Mouse (Mus musculus): Measurements from ENCODE around the gene 4930438A08Rik. TPM values are rescaled to one million over a fixed set of nuclear protein-coding genes. Genes with fewer than 3 reads are reported as not detected.

4930438A08Rik gene
- total RNA-seq, 1 experiment, result 0.09 TPM

DNA sequence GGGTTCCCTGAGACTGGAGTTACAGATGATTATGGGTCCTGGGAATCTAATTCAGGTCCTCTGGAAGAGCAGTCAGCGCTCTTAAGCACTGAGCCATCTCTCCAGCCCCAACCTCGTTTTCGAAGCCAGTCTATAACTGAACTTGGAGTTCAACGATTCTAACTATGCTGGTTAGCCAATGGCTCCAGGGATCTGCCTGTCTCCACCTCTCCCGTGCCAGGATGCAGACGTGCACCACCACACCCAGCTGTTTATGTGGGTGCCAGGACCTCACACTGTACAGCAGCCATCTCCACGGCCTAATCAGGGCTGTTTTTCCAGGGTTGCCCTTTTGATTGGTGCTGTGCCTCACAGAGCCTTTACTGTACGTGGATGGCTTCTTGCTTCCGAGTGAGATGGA is 10.1 kb upstream of the 4930438A08Rik start:
- TF ChIP-seq CHD2 (IDR thresholded peaks at IDR 0.05; ENCODE audit: low read depth, low read length) (no peak), HCFC1 (IDR thresholded peaks at IDR 0.05; ENCODE audit: borderline replicate concordance, insufficient read depth, low read length) (no peak), ZNF384 (IDR thresholded peaks at IDR 0.05; ENCODE audit: low read depth, low read length) (no peak), MAFK (IDR thresholded peaks at IDR 0.05; ENCODE audit: insufficient read depth, low read depth, low read length) (no peak), ZC3H11A (IDR thresholded peaks at IDR 0.05; ENCODE audit: borderline replicate concordance, low read depth, low read length) (no peak)
- no peaks in the 10 kb centered on the region for H3K4me1 ChIP-seq (ENCODE audit: control insufficient read depth in 2 of 2, insufficient read depth in 2 of 2, low read length in 2 of 2, poor library complexity in 1 of 2)
- in situ Hi-C loops (cut with MboI; ENCODE audit: low sequenced_read_pairs in 2 of 2, unreplicated experiment in 2 of 2), result no loop called here
- H3K9me3 ChIP-seq (ENCODE audit: control insufficient read depth, insufficient read depth, low read depth, low read length), result no peaks in the 10 kb centered on the region
- H3K4me3 ChIP-seq (ENCODE audit: insufficient read depth in 1 of 2, low read depth in 1 of 2, low read length in 2 of 2, poor library complexity in 1 of 2, severe bottlenecking in 1 of 2), result no peak overlapping the region
- DNase-seq (ENCODE audit: low read depth, low spot score), result no peak
- H3K36me3 ChIP-seq (ENCODE audit: control insufficient read depth, insufficient read depth, low read length, poor library complexity, severe bottlenecking), result no peaks in the 10 kb centered on the region
- no peak overlapping the region for H3K27ac ChIP-seq (ENCODE audit: insufficient read depth, low read depth, low read length, poor library complexity, severe bottlenecking)
- no peak overlapping the region for H3K9ac ChIP-seq (ENCODE audit: insufficient read depth, low read depth, low read length, poor library complexity, severe bottlenecking)

DNA sequence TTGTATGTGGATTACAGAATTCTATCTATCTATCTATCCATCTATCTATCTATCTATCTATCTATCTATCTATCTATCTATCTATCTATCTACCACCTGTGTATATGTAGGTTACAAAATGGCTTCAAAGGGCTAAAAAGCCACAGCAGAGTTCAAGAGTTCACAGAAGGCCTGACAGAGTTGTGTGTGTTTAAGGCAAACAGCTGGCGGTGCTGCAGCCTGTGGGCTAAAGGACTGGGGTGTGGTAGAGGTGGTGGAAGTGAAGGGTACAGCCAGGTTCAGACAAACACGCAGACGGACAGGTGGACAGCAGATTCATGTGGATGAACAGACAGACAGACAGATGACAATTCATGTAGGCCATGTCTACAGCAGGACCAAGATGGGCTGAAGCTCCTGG is 6.3 kb upstream of the 4930438A08Rik start:
- Histone ChIP-seq H3K4me3 (ENCODE audit: insufficient read depth in 1 of 2, low read depth in 1 of 2, low read length in 2 of 2, poor library complexity in 1 of 2, severe bottlenecking in 1 of 2) (no peak overlapping the region), H3K4me1 (ENCODE audit: control insufficient read depth in 2 of 2, insufficient read depth in 2 of 2, low read length in 2 of 2, poor library complexity in 1 of 2) (no peaks in the 10 kb centered on the region), H3K36me3 (ENCODE audit: control insufficient read depth, insufficient read depth, low read length, poor library complexity, severe bottlenecking) (no peaks in the 10 kb centered on the region), H3K9me3 (ENCODE audit: control insufficient read depth, insufficient read depth, low read depth, low read length) (no peaks in the 10 kb centered on the region), H3K9ac (ENCODE audit: insufficient read depth, low read depth, low read length, poor library complexity, severe bottlenecking) (no peak overlapping the region; the same call in 1 of the 2 replicates), H3K27ac (ENCODE audit: insufficient read depth, low read depth, low read length, poor library complexity, severe bottlenecking) (no peak overlapping the region)
- no peak for DNase-seq (ENCODE audit: low read depth, low spot score)
- TF ChIP-seq HCFC1 (IDR thresholded peaks at IDR 0.05; ENCODE audit: borderline replicate concordance, insufficient read depth, low read length) (no peak), CHD2 (IDR thresholded peaks at IDR 0.05; ENCODE audit: low read depth, low read length) (no peak), MAFK (IDR thresholded peaks at IDR 0.05; ENCODE audit: insufficient read depth, low read depth, low read length) (no peak), ZC3H11A (IDR thresholded peaks at IDR 0.05; ENCODE audit: borderline replicate concordance, low read depth, low read length) (no peak), ZNF384 (IDR thresholded peaks at IDR 0.05; ENCODE audit: low read depth, low read length) (no peak)
- in situ Hi-C loops (cut with MboI; ENCODE audit: low sequenced_read_pairs in 2 of 2, unreplicated experiment in 2 of 2), result no loop called here

DNA sequence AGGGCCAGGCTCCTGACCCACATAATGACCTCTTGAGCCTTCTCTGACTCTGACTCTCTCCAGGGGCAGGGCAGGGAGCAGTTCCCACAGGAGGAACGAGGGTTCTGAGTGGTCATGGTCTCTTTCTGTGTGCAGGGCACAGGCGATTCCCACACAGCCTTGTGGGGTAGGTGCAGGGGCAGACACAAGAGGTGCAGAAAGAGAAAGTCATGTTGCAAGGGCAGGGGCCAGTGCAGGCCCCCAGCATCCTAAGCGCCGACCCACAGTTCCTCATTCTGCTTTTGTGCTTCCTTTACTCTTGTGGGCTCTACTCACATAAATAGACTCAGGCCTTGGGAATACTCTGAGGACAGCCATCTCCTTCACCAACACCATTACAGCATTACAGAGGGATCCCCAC is 1.2 kb downstream of the 4930438A08Rik start:
- no peak overlapping the region for H3K4me3 ChIP-seq (ENCODE audit: insufficient read depth in 1 of 2, low read depth in 1 of 2, low read length in 2 of 2, poor library complexity in 1 of 2, severe bottlenecking in 1 of 2)
- H3K27ac ChIP-seq (ENCODE audit: insufficient read depth, low read depth, low read length, poor library complexity, severe bottlenecking), result no peak overlapping the region
- TF ChIP-seq CHD2 (IDR thresholded peaks at IDR 0.05; ENCODE audit: low read depth, low read length), result no peak
- TF ChIP-seq HCFC1 (IDR thresholded peaks at IDR 0.05; ENCODE audit: borderline replicate concordance, insufficient read depth, low read length), result no peak
- TF ChIP-seq ZNF384 (IDR thresholded peaks at IDR 0.05; ENCODE audit: low read depth, low read length), result no peak
- no peak for TF ChIP-seq MAFK (IDR thresholded peaks at IDR 0.05; ENCODE audit: insufficient read depth, low read depth, low read length)
- no peak for DNase-seq (ENCODE audit: low read depth, low spot score)
- H3K9me3 ChIP-seq (ENCODE audit: control insufficient read depth, insufficient read depth, low read depth, low read length), result no peaks in the 10 kb centered on the region
- in situ Hi-C loops (cut with MboI; ENCODE audit: low sequenced_read_pairs in 2 of 2, unreplicated experiment in 2 of 2), result no loop called here
- H3K4me1 ChIP-seq (ENCODE audit: control insufficient read depth in 2 of 2, insufficient read depth in 2 of 2, low read length in 2 of 2, poor library complexity in 1 of 2), result no peaks in the 10 kb centered on the region
- no peak overlapping the region for H3K9ac ChIP-seq (ENCODE audit: insufficient read depth, low read depth, low read length, poor library complexity, severe bottlenecking)
- no peaks in the 10 kb centered on the region for H3K36me3 ChIP-seq (ENCODE audit: control insufficient read depth, insufficient read depth, low read length, poor library complexity, severe bottlenecking)

DNA sequence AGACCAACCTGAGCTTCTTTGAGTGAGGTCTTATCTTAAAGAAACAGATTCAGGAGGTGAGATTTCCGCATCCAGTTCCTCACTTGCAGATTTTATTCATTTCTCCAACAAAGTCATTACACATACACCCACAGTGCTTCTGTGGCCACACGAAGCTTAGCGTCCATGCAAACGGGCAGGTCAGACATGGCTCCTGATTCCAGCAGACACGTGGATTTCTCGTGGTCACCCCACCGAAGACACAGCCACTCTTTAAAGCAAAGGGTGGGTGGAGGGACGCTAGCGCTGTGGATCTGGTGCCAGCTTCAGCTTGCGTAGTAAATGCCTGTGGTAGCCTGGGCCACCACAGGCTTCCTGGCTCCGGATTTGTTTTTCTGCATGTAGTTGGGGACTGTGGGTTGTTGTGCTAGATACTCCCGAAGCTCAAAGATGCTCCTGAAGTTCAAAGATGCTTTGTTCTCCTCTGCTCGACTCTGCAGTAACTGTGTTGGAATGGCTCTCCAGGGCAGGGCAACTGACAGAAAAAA is 7.4 kb downstream of the 4930438A08Rik start:
- H3K36me3 ChIP-seq (ENCODE audit: control insufficient read depth, insufficient read depth, low read length, poor library complexity, severe bottlenecking), result no peaks in the 10 kb centered on the region
- no peaks in the 10 kb centered on the region for H3K4me1 ChIP-seq (ENCODE audit: control insufficient read depth in 2 of 2, insufficient read depth in 2 of 2, low read length in 2 of 2, poor library complexity in 1 of 2)
- no peak overlapping the region for H3K9ac ChIP-seq (ENCODE audit: insufficient read depth, low read depth, low read length, poor library complexity, severe bottlenecking)
- in situ Hi-C loops (cut with MboI; ENCODE audit: low sequenced_read_pairs in 2 of 2, unreplicated experiment in 2 of 2), result no loop called here
- TF ChIP-seq CHD2 (IDR thresholded peaks at IDR 0.05; ENCODE audit: low read depth, low read length), result no peak
- TF ChIP-seq MAFK (IDR thresholded peaks at IDR 0.05; ENCODE audit: insufficient read depth, low read depth, low read length), result no peak
- no peak for TF ChIP-seq ZC3H11A (IDR thresholded peaks at IDR 0.05; ENCODE audit: borderline replicate concordance, low read depth, low read length)
- no peak for TF ChIP-seq ZNF384 (IDR thresholded peaks at IDR 0.05; ENCODE audit: low read depth, low read length)
- no peak for TF ChIP-seq HCFC1 (IDR thresholded peaks at IDR 0.05; ENCODE audit: borderline replicate concordance, insufficient read depth, low read length)
- no peaks in the 10 kb centered on the region for H3K9me3 ChIP-seq (ENCODE audit: control insufficient read depth, insufficient read depth, low read depth, low read length)
- no peak for DNase-seq (ENCODE audit: low read depth, low spot score)
- H3K4me3 ChIP-seq (ENCODE audit: insufficient read depth in 1 of 2, low read depth in 1 of 2, low read length in 2 of 2, poor library complexity in 1 of 2, severe bottlenecking in 1 of 2), result no peak overlapping the region
- H3K27ac ChIP-seq (ENCODE audit: insufficient read depth, low read depth, low read length, poor library complexity, severe bottlenecking), result no peak overlapping the region

DNA sequence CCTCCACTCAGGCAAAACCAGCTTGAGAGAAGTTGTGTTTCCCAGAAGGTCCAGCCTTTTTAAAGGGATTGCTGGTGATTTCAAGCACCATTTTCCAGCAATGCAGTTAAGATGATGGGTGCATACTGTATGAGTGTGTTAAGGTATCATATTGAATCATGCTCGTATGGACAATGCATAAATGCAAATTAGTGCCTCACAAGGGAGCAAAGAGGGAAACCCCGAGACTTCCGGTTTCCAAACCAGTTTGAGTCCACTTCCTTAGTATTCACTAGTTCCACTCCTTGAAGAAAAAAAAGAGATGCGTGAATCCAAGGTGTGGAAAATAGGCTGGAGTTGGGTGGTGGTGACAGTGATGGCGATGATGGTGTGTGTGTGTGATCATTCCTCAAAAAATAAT is 7.9 kb downstream of the 4930438A08Rik start:
- no peak overlapping the region for H3K9ac ChIP-seq (ENCODE audit: insufficient read depth, low read depth, low read length, poor library complexity, severe bottlenecking)
- in situ Hi-C loops (cut with MboI; ENCODE audit: low sequenced_read_pairs in 2 of 2, unreplicated experiment in 2 of 2), result no loop called here

More for the DNA sequence above, 7.9 kb downstream of the 4930438A08Rik start:
- Histone ChIP-seq H3K27ac (ENCODE audit: insufficient read depth, low read depth, low read length, poor library complexity, severe bottlenecking) (no peak overlapping the region), H3K4me1 (ENCODE audit: control insufficient read depth in 2 of 2, insufficient read depth in 2 of 2, low read length in 2 of 2, poor library complexity in 1 of 2) (no peaks in the 10 kb centered on the region), H3K36me3 (ENCODE audit: control insufficient read depth, insufficient read depth, low read length, poor library complexity, severe bottlenecking) (no peaks in the 10 kb centered on the region), H3K9me3 (ENCODE audit: control insufficient read depth, insufficient read depth, low read depth, low read length) (no peaks in the 10 kb centered on the region), H3K4me3 (ENCODE audit: insufficient read depth in 1 of 2, low read depth in 1 of 2, low read length in 2 of 2, poor library complexity in 1 of 2, severe bottlenecking in 1 of 2) (no peak overlapping the region)
- no peak for DNase-seq (ENCODE audit: low read depth, low spot score)
- no peak for TF ChIP-seq CHD2 (IDR thresholded peaks at IDR 0.05; ENCODE audit: low read depth, low read length)
- no peak for TF ChIP-seq ZNF384 (IDR thresholded peaks at IDR 0.05; ENCODE audit: low read depth, low read length)
- TF ChIP-seq HCFC1 (IDR thresholded peaks at IDR 0.05; ENCODE audit: borderline replicate concordance, insufficient read depth, low read length), result no peak
- no peak for TF ChIP-seq ZC3H11A (IDR thresholded peaks at IDR 0.05; ENCODE audit: borderline replicate concordance, low read depth, low read length)
- TF ChIP-seq MAFK (IDR thresholded peaks at IDR 0.05; ENCODE audit: insufficient read depth, low read depth, low read length), result no peak
